ENCODE assay signal across 20 mouse cellular contexts in genomic region chr11:97908634-97909348, GRCm38 (mm10). TPM values are rescaled to one million over a fixed set of nuclear protein-coding genes. Genes with fewer than 3 reads are reported as not detected.
A peak's percentile ranks its signal among the peaks of the same experiment; 100 is the strongest.
DNase-seq lines count a peak whose midpoint lies in the region; TF ChIP-seq lines count a peak whose summit lies in the region.
"Had no signal": no experiment of that assay in that cellular context is flagged by ENCODE, and none has a peak within 500 bp of the region (broad histone marks: within the 10 kb centered on the region; RNA-seq: fewer than 3 reads in every experiment).

No protein-coding gene starts in this region.

- TF ChIP-seq CTCF in CH12.LX (conservative IDR thresholded peaks at IDR 0.05 in 1 of 2, IDR thresholded peaks at IDR 0.05 in 1 of 2; ENCODE audit: low read depth in 2 of 2, low read length in 2 of 2) (no peak), MEL (IDR thresholded peaks at IDR 0.05 in 2 of 3, conservative IDR thresholded peaks at IDR 0.05 in 1 of 3; ENCODE audit: control insufficient read depth in 1 of 3, insufficient read depth in 1 of 3, low read depth in 2 of 3, low read length in 3 of 3, poor library complexity in 1 of 3, severe bottlenecking in 1 of 3) (no peak)

- TF ChIP-seq EP300 in CH12.LX (IDR thresholded peaks at IDR 0.05; ENCODE audit: low read length) (no peak), MEL (IDR thresholded peaks at IDR 0.05; ENCODE audit: low read depth in 1 of 2, low read length in 2 of 2) (no peak)

- H3K27ac ChIP-seq in CH12.LX (ENCODE audit: insufficient read depth, low read depth) (no peak overlapping the region), MEL (ENCODE audit: control insufficient read depth, low read depth, low read length) (no peak overlapping the region)
- H3K27ac ChIP-seq in midbrain, embryonic 10.5 days (replicated peaks): no peak overlapping the region
- H3K27ac ChIP-seq: embryonic facial prominence, embryonic 10.5 days; embryonic facial prominence, embryonic 12.5 days; forebrain, embryonic 13.5 days; forebrain, embryonic 15.5 days had no signal

- intact Hi-C loops in heart, postnatal 10 days (cut with DNase I): no loop called here

- H3K27me3 ChIP-seq in CH12.LX (replicated peaks) (peaks cover 48% of the 10 kb centered on the region), MEL (ENCODE audit: control insufficient read depth in 1 of 2, insufficient read depth in 2 of 2, low read length in 2 of 2) (no peaks in the 10 kb centered on the region)
- H3K27me3 ChIP-seq in midbrain, embryonic 10.5 days (ENCODE audit: low read depth, poor library complexity, severe bottlenecking): no peaks in the 10 kb centered on the region
- H3K27me3 ChIP-seq: embryonic facial prominence, embryonic 12.5 days; forebrain, embryonic 13.5 days; forebrain, embryonic 15.5 days had no signal

- H3K4me1 ChIP-seq in CH12.LX (ENCODE audit: control insufficient read depth in 1 of 2, insufficient read depth in 2 of 2) (no peaks in the 10 kb centered on the region), MEL (ENCODE audit: control insufficient read depth in 1 of 2, insufficient read depth in 2 of 2, low read length in 2 of 2) (peaks cover 3 to 18% of the 10 kb centered on the region in 2 experiments)
- peaks cover 8% of the 10 kb centered on the region for H3K4me1 ChIP-seq in midbrain, embryonic 10.5 days
- H3K4me1 ChIP-seq: embryonic facial prominence, embryonic 12.5 days; forebrain, embryonic 13.5 days; forebrain, embryonic 15.5 days had no signal

- no peak overlapping the region for H3K4me3 ChIP-seq in CH12.LX (replicated peaks in 1 of 3; ENCODE audit: low read depth in 2 of 3, low read length in 2 of 3, poor library complexity in 1 of 3)
- H3K4me3 ChIP-seq in MEL (ENCODE audit: control insufficient read depth in 1 of 2, insufficient read depth in 1 of 2, low read depth in 2 of 2, low read length in 2 of 2): no peak overlapping the region
- H3K4me3 ChIP-seq in midbrain, embryonic 10.5 days: no peak overlapping the region
- H3K4me3 ChIP-seq: embryonic facial prominence, embryonic 10.5 days; embryonic facial prominence, embryonic 12.5 days; forebrain, embryonic 13.5 days; forebrain, embryonic 15.5 days had no signal

- TF ChIP-seq POLR2A in CH12.LX (IDR thresholded peaks at IDR 0.05; ENCODE audit: low read depth, low read length) (no peak), MEL (IDR thresholded peaks at IDR 0.05; ENCODE audit: control insufficient read depth in 1 of 2, insufficient read depth in 1 of 2, low read depth in 1 of 2, low read length in 2 of 2, poor library complexity in 1 of 2) (no peak)

- 90% methylated on average over 11 of the region's 11 CpGs for WGBS in midbrain, embryonic 10.5 days

- H3K9ac ChIP-seq in CH12.LX (ENCODE audit: insufficient read depth, low read depth) (no peak overlapping the region), MEL (ENCODE audit: control insufficient read depth, low read depth, low read length, poor library complexity, severe bottlenecking) (no peak overlapping the region)
- H3K9ac ChIP-seq: embryonic facial prominence, embryonic 12.5 days; forebrain, embryonic 13.5 days; forebrain, embryonic 15.5 days; forebrain, postnatal 0 days had no signal

- H3K4me2 ChIP-seq in CH12.LX (ENCODE audit: insufficient read depth, low read depth, poor library complexity, severe bottlenecking): no peak overlapping the region
- H3K4me2 ChIP-seq: embryonic facial prominence, embryonic 12.5 days; forebrain, embryonic 13.5 days; forebrain, embryonic 15.5 days had no signal

- DNase-seq in CH12.LX (ENCODE audit: extremely low read depth) (no peak), MEL (ENCODE audit: low read depth, low spot score) (no peak), ZHBTc4 (ENCODE audit: low read depth, low spot score) (peak; percentile 28)
- DNase-seq in frontal cortex, postnatal 14 days (ENCODE audit: low spot score in 2 of 2): no peak
- DNase-seq in midbrain, embryonic 10.5 days (ENCODE audit: low spot score): no peak
- no peak for DNase-seq in heart, postnatal 10 days
- DNase-seq in cerebellum, adult 8-10 months: no peak
- DNase-seq: adrenal gland, adult 2 months; adrenal gland, postnatal 10 days; adrenal gland, postnatal 25 days; cerebellum, adult 11 months; cerebellum, adult 18-20 months; cerebellum, adult 9-10 months; cerebellum, postnatal 25 days; forebrain, postnatal 0 days had no signal

- TF ChIP-seq RAD21 in CH12.LX (IDR thresholded peaks at IDR 0.05; ENCODE audit: low read depth, low read length) (no peak), MEL (IDR thresholded peaks at IDR 0.05; ENCODE audit: low read depth, low read length) (no peak)

- H3K79me2 ChIP-seq in CH12.LX (replicated peaks; ENCODE audit: control insufficient read depth, extremely low read depth, insufficient read depth, poor library complexity, severe bottlenecking) (no peaks in the 10 kb centered on the region), MEL (ENCODE audit: control insufficient read depth, insufficient read depth, low read length, poor library complexity) (no peaks in the 10 kb centered on the region)

- H3K9me3 ChIP-seq in CH12.LX (replicated peaks; ENCODE audit: low read length): no peaks in the 10 kb centered on the region
- H3K9me3 ChIP-seq in MEL (replicated peaks; ENCODE audit: insufficient read depth, low read length): no peaks in the 10 kb centered on the region
- H3K9me3 ChIP-seq in midbrain, embryonic 10.5 days (replicated peaks): no peaks in the 10 kb centered on the region
- H3K9me3 ChIP-seq: embryonic facial prominence, embryonic 10.5 days; embryonic facial prominence, embryonic 12.5 days; forebrain, embryonic 13.5 days; forebrain, embryonic 15.5 days; G1E had no signal

- dilution Hi-C loops in CH12.LX (cut with MboI; ENCODE audit: extremely low pct_ligation_motif_present, extremely low pct_unique_long_range_greater_than_20kb, low sequenced_read_pairs): no loop called here

- in situ Hi-C loops in CH12.LX (cut with MboI; ENCODE audit: low pct_ligation_motif_present, low pct_unique_long_range_greater_than_20kb, low sequenced_read_pairs): no loop called here

- H3K36me3 ChIP-seq in CH12.LX (replicated peaks in 1 of 2; ENCODE audit: control insufficient read depth in 1 of 2, insufficient read depth in 1 of 2, low read length in 1 of 2) (no peaks in the 10 kb centered on the region), MEL (ENCODE audit: control insufficient read depth in 1 of 2, insufficient read depth in 2 of 2, low read length in 2 of 2) (peaks cover 0 to 10% of the 10 kb centered on the region in 2 experiments; a peak in 2 of 4 replicates)
- no peaks in the 10 kb centered on the region for H3K36me3 ChIP-seq in midbrain, embryonic 10.5 days
- H3K36me3 ChIP-seq: embryonic facial prominence, embryonic 10.5 days; embryonic facial prominence, embryonic 12.5 days; forebrain, embryonic 15.5 days; G1E had no signal

TF ChIP-seq in CH12.LX, 34 proteins besides CTCF, POLR2A, EP300 and RAD21:
- peak; percentile 87 for TF ChIP-seq ZKSCAN1 (IDR thresholded peaks at IDR 0.05; ENCODE audit: borderline replicate concordance, low read depth, low read length)
- no peak for TF ChIP-seq IRF4 (IDR thresholded peaks at IDR 0.05; ENCODE audit: low read depth, low read length)
- TF ChIP-seq NRF1 (IDR thresholded peaks at IDR 0.05; ENCODE audit: low read depth, low read length): no peak

TF ChIP-seq in MEL, 35 proteins besides CTCF, POLR2A, EP300 and RAD21:
- no peak for TF ChIP-seq POLR2AphosphoS5 (IDR thresholded peaks at IDR 0.05; ENCODE audit: borderline replicate concordance, low read depth, low read length)
- peak; percentile 93 for TF ChIP-seq ZKSCAN1 (IDR thresholded peaks at IDR 0.05; ENCODE audit: low read depth, low read length)
TF ChIP-seq in MEL: peak in this region for 1.

RNA-seq across cellular contexts. Expression of gene Fbxo47, which starts 24.8 kb away (rescaled TPM):
- total RNA-seq in CH12.LX (2012; rRNA removed) (0.80 and 1.1 TPM in 2 replicates), CH12.LX (2014; rRNA removed) (2.1 and 3.0 TPM in 2 replicates), MEL (2012; rRNA removed) (0.73 and 1.4 TPM in 2 replicates)
- polyA plus RNA-seq in CH12.LX (2012; ENCODE audit: insufficient read length, low read depth) (1.8 and 2.0 TPM in 2 replicates), MEL (2012; ENCODE audit: insufficient read depth in 1 of 2, insufficient read length in 2 of 2, low read depth in 1 of 2, low replicate concordance in 2 of 2, missing spikeins in 1 of 2) (1 to 10 TPM in 1 of 2 experiments, not detected in 1; 1.2 TPM)
- polyA plus RNA-seq in midbrain, embryonic 10.5 days (2016; fragmentation: Nextera tagmentation; extraction: Ambion mirVana): 0.38 and 0.40 TPM in 2 replicates
- under 1 TPM; 0.55 to 0.69 TPM for total RNA-seq in heart, postnatal 10 days (2021)
- polyA plus RNA-seq: adrenal gland, adult 2 months; G1E had no signal

Comparison
In these comparisons a context has a peak if more than half of its experiments do, and no peak if none do; other contexts are left out.
1. Of the 35 proteins assayed by ChIP-seq in both MEL and CH12.LX: peak only in MEL: none; only in CH12.LX: none; in both: ZKSCAN1; in neither: 34.